Mouse (Mus musculus) erythroblast, embryonic 14.5 days (primary cell): ENCODE measurements around the gene Iqschfp.

Experiments used
- GATA1 ChIP-seq: IDR thresholded peaks from 2 replicates; pipeline ENCODE4 v1.6.1; 2012; ENCODE audit warnings: low read length, inconsistent platforms, mixed read lengths
- TAL1 ChIP-seq: IDR thresholded peaks from 3 replicates; pipeline ENCODE4 v1.6.1; 2012; ENCODE audit warnings: low read length, inconsistent platforms, mixed read lengths

DNA sequence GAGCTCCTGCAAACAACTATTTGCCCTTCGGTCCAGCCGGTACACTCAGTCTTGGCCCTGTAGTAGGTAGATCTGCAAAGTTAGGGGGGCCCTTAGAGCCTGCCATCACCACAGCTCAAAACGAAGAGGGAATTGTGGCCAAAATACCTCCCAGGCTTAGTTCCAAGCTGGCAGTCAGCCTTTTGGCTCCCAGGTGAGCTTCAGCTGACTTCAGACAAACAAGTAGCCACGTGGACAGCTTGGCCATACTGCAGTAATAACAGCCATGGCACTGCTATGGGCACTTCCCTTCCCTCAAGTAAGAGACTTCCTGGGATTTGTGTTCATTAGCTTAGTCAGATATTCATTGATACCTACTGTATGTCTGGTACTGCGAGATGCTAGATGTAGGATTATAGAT, 668.0 kb downstream of the Iqschfp start:
- TF ChIP-seq GATA1 (no peak), TAL1 (no peak)
